Mouse (Mus musculus): ENCODE results near the gene Fgd5.

- TF ChIP-seq MYC (IDR thresholded peaks at IDR 0.05; ENCODE audit: low read depth, low read length): no peak
- no peak for TF ChIP-seq CTCF (IDR thresholded peaks at IDR 0.05 in 2 of 3, conservative IDR thresholded peaks at IDR 0.05 in 1 of 3; ENCODE audit: control insufficient read depth in 1 of 3, insufficient read depth in 1 of 3, low read depth in 2 of 3, low read length in 3 of 3, poor library complexity in 1 of 3, severe bottlenecking in 1 of 3)
Observed at GRCm38 (mm10) chr6:91966006-91966405, 12.7 kb upstream of the Fgd5 start.
